Mouse (Mus musculus) spleen, embryonic (tissue): ENCODE results near the gene Krtap5-2.
"Not testable (repeated sequence)": the region's sequence is repeated elsewhere in the genome, so short reads cannot be mapped to it uniquely, and the experiment has no call there.

Experiments
- CTCF ChIA-PET: fragments of 350-600 bp; sonication (Branson Sonifier 250); formaldehyde crosslinking; loops from one replicate; lab custom pipeline; 2022; lab: Charles Lee

Krtap5-2 gene

DNA sequence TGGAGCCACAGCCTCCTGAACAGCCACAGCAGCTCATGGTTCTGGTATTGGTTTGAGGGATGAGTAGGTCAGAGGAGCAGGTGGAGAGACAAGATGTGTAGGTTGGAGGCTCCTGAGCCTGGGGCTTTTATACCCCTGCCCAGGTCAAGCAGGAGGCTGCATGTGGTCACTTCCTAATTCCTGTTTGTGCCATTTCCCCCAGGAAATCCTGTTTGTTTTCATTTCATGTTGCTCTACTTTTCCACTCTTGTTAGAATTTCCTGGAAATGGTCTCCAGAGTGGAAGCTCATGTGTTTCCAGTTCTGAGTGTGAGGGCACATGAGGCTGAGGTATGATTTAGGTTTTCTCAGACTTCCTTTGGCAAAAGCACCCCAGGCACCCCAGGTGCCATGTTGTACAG is at the start of gene Krtap5-2:
Gene Krtap5-2 (minus strand): TSS at position 101 of the 400 bp plus-strand sequence.
- CTCF ChIA-PET: not testable (repeated sequence)

DNA sequence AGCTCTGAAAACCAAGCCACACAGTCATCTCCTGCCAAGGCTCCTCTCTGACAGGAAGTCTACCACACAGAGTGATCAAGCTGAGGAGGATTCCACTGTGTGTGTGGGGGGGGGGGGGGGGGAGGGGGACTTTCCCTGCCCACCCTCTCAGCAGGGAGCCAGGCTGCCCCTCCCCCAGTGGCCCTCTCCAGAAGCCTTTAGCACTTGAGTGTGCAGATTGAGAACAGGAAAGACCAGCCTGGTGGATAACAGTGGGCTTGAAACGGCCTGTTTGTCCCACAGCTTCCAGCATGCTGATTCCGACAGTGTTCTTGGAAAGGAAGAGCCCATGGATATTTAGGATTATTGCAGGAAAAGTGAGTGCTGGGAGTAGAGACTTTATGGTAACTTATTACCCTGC is 48.7 kb upstream of the Krtap5-2 start:
- CTCF ChIA-PET: no interaction called here

DNA sequence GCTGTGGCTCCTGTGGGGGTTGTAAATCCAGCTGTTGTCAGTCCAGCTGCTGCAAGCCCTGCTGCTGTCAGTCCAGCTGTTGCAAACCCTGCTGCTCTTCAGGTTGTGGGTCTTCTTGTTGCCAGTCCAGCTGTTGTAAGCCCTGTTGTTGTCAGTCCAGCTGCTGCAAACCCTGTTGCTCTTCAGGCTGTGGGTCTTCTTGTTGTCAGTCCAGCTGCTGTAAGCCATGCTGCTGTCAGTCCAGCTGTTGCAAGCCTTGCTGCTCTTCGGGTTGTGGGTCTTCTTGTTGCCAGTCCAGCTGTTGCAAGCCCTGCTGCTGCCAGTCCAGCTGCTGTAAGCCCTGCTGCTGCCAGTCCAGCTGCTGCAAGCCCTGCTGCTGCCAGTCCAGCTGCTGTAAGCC is 36.3 kb upstream of the Krtap5-2 start:
- CTCF ChIA-PET: not testable (repeated sequence)

DNA sequence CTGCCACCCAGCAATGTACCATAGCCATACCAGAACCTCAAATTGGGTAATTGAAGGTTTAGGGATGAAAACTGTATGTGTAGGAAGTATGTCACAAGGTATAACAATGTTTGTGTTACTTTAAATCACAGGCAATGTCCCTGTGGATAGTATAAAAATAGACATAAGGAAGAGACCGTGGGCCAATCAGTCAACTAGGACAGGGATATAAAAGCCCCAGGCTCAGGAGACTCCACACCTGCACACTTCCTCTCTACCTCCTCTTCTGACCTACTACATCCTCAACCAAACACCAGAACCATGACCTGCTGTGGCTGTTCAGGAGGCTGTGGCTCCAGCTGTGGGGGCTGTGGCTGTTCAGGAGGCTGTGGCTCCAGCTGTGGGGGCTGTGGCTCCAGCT is 35.8 kb upstream of the Krtap5-2 start, which contains the start of gene Gm7579:
Gene Gm7579 (plus strand): TSS at position 301 of the 400 bp plus-strand sequence.
- CTCF ChIA-PET: no interaction called here

DNA sequence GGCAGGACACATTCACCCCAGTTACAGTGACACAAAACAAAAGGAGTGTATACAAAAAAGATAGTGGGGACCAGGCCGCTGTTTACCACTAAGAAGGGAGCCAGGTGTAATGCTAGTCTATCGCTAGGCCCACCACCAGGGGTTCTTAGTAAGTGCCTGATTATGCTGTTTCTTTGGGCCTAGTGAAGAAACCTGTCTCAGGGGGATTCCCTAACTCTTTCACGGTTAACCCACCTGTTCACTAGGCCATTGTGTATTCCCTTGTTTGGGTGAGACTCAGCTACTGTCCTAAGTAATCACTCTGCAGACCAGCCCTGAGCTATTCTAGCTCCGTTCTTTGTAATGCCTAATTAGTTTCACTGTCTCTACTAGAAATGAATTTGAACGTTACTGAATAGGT is 31.1 kb upstream of the Krtap5-2 start:
- CTCF ChIA-PET: not testable (repeated sequence)

DNA sequence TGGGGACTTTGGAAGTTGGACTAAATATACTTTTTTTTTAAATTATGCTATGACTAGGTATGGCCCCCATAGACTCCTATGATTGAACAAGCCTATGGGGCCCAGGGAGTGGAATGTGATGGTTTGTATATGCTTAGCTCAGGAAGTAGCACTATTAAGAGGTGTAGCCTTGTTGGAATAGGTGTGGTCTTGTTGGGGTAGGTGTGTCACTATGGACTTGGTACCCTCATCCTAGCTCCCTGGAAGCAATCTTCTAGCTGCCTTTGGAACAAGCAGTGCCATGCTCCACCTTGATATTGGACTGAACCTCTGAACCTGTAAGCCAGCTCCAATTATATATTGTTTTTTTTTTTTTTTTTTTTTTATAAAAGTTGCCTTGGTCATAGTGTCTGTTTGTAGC is 29.7 kb upstream of the Krtap5-2 start:
- CTCF ChIA-PET: no interaction called here

DNA sequence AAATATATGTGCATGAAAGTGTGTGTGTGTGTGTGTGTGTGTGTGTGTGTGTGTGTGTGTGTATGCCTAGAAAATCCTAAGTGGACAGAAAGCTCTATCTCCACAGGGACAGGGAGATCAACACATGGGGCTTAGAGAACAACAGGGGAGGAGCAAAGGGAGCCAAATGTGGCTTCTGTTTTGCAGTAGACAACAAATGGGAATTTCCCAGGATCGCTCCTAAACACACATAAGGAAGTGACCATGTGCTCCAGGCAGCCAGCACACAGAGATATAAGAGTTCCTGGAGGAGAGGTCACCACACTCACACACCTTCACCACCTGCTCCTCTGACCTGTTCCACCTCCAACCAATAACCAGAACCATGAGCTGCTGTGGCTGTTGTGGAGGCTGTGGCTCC is 25.3 kb upstream of the Krtap5-2 start, which contains the start of gene Krtap5-3:
Gene Krtap5-3 (plus strand): TSS at position 301 of the 400 bp plus-strand sequence.
- CTCF ChIA-PET: interaction anchor here (0.9 kb wide), 1 partner anchor 33 kb away, joined by 4 read pairs; no protein-coding TSS in a partner anchor

DNA sequence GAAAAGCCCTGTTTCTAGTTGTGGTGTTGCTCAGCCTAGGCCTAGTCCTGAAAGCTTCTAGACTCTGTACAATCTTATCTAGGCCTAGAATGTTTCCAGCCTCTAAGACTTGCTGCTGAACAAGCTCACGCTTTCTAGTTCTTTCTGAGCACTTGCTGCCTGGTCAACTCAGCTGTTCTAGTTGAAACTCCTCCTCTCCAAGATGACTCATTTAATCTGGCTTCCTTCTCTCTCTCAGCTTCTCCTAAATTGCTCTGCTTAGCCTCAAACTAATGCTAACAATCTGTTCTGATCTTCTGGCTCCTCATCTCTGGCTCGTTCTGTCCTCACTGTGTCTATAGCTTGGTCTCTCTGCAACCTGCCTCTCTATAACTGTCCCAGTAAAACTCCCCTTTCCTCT is 22.9 kb upstream of the Krtap5-2 start:
- CTCF ChIA-PET: no interaction called here

DNA sequence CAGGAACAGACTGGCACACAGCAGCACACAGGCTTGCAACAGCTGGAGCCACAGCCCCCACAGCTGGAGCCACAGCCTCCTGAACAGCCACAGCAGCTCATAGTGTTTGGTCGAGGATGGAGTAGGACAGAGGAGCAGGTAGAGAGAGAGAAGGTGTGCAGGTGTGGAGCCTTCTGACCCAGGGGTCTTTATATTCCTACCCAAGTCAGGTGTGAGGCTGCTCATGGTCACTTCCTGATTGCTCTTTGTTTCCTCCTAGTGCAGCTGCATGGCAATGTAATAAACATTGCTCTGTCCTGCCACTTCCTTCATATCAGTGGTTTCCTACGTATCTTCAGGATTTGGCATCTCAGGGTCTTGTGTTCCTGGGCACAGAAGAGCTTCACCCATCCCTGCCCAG is 14.5 kb upstream of the Krtap5-2 start, which contains the start of gene Gm10153:
Gene Gm10153 (minus strand): TSS at position 101 of the 400 bp plus-strand sequence.
- CTCF ChIA-PET: no interaction called here

DNA sequence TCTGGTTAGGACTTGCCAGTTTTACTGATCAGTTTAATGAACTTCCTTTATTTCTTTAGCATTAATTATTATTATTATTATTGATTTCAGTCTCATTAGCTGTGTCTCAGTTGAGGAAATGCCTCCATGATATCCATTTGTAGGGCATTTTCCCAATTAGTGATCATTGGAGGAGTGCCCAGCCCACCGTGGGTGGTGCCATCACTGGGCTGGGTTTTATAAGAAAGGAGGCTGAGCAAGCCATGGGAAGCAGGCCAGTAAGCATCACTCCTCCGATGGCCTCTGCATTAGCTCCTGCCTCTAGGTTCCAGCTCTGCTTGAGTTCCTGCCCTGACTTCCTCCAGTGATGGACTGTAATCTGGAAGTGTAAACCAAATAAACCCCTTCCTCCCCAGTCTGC is 12.4 kb upstream of the Krtap5-2 start:
- CTCF ChIA-PET: no interaction called here

DNA sequence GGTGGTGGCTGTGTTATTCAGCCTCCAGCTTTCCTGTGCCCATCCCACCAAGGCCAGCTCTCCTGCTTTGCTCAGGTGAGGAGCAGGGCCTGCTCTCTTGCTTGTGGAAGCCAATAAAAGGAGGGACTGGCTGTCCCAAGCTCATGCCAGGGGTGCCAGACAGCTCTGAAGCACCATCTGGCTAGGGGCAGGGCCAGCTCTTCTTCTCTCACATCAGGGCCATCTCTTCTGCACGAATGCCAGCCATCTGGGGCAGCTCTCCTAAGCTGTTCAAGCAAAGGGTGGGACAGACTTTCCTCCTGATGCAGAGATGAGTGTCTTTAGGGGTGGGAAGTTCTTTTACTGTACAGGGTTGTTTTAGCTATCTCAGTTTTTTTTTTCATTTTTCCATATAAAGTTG is 5.2 kb upstream of the Krtap5-2 start:
- CTCF ChIA-PET: no interaction called here

DNA sequence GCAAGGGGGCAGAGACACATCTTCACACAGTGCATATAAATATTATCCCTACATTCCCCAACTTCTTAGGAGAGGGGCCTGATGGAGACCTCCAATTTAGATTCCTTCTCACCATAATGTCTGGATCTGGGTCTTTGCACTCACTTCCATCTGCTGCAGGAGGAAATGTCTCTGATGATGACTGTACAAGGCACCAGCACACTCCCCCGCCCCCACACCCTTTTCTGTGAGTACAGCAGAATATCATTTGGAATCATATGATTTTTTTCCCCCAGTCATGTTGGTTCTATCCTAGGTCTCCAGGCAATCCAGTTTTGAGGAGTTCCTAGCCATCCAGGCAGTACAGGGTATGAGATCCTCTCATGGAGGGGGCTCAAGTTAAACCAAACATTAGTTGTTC is 2.9 kb upstream of the Krtap5-2 start:
- CTCF ChIA-PET: interaction anchor here (0.6 kb wide), 1 partner anchor 1154 kb away, joined by 3 read pairs; no protein-coding TSS in a partner anchor

DNA sequence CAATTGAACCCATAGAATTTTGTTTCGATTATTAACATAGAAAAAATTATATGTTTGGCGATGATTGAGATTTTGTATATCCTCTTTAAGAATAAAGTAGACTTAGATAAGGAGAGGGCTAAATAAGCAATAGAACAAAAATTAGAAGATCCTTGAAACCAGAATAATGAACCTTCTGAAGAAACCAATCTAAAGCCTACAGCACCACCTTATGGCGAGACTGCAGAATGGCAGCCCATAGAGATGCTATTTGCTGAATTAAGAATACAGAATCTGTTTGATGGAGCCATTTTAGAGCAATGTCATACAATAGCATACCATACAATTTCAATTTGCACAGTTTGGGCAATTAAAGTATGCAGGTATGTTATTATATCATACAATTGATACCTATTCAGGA is 6.0 kb downstream of the Krtap5-2 start:
- CTCF ChIA-PET: no interaction called here

DNA sequence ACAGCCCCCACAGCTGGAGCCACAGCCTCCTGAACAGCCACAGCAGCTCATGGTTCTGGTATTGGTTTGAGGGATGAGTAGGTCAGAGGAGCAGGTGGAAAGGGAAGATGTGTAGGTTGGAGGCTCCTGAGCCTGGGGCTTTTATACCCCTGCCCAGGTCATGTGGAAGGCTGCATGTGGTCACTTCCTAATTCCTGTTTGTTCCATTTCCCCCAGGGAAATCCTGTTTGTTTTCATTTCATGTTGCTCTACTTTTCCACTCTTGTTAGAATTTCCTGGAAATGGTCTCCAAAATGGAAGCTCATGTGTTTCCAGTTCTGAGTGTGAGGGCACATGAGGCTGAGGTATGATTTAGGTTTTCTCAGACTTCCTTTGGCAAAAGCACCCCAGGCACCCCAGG is 10.2 kb downstream of the Krtap5-2 start, which contains the start of gene Gm4553:
Gene Gm4553 (minus strand): TSS at position 101 of the 400 bp plus-strand sequence.
- CTCF ChIA-PET: not testable (repeated sequence)

DNA sequence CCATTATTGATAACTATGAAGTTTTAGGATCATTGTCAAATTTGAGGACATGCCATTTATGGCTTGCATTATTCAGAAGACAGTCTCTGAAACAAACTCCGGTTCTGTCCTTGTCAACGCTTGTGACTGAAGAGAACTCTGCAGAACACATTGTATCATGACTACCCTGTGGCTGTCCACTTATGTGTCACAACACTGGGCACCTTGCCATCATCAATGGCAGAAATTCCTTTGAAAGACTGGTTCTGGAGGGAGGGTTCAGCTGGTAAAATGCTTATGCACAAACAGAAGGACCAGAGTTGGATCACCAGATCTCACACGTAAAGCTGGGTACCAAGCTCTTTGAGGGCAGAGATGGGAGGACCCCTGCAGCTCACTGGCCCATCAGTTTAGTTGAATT is 16.4 kb downstream of the Krtap5-2 start:
- CTCF ChIA-PET: no interaction called here

DNA sequence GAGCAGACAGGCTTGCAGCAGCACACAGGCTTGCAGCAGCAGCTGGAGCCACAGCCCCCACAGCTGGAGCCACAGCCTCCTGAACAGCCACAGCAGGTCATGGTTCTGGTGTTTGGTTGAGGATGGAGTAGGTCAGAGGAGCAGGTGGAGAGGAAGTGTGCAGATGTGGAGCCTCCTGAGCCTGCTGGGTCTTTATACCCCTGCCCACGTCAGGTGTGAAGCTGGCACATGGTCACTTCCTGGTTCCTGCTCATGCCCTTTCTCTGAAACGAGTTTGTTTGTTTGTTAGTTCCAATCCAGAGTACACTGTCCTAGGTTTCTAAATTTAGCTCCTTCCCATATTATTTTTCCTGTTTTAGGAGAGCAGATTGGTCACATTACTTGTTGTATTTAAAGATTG is 18.8 kb downstream of the Krtap5-2 start, which contains the start of gene Gm29735:
Gene Gm29735 (minus strand): TSS at position 101 of the 400 bp plus-strand sequence.
- CTCF ChIA-PET: interaction anchor here (0.6 kb wide), 1 partner anchor 113 kb away, joined by 4 read pairs; no protein-coding TSS in a partner anchor

DNA sequence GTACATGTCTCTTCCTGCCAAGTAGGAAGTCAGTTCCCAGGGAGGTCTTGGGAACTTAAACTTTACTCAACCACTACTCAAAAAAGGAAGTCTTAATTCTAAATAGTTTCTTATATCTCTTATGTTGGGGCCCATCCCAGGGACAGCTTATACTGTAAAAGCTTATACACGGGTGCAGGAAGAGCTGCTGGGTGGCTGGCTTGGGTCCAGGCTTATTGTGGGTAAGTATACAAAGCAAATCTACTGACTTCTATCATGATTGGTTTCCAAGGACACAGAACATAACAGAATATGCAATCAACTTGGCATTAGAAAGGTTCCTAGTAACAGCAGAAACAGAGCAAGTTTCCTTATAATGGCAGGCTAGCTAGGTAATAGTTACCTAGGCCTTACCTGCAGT is 20.5 kb downstream of the Krtap5-2 start:
- CTCF ChIA-PET: no interaction called here

DNA sequence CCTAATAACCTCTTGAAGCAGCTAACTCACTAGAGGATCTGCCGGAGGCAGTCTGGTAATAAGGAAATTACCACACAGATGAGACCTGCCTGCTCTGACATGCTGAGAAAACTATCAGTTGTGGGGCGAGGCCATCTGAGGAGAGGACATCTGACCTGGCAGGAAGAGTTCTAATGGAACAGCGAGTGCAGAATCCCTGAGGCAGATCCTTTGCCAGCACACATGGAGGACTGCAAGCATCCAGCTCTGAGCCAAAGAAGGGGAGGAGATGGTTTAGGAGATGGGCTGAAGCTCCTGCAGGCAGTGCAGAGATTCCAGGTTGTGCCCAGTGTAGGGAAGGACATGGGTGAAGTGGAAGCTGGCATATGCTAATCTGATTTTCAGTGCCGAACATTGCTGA is 23.6 kb downstream of the Krtap5-2 start:
- CTCF ChIA-PET: no interaction called here

DNA sequence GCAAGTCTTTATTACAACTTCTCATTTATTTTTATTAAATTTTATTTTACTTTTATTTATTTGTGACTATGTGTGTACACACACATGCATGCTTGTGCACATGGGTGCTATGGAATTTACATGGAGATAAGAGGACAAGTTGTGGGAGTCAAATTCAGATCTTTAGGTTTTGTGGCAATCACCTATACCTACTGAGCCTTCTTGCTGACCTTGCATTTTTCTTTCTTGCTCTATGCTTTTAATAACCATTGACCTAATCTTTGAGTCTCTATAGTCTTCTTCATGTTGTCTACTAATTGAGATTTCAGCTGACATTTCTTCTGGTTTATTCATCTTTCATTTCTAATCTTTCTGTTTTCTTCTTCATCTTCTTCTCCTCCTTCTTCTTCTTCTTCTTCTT is 27.2 kb downstream of the Krtap5-2 start:
- CTCF ChIA-PET: no interaction called here

DNA sequence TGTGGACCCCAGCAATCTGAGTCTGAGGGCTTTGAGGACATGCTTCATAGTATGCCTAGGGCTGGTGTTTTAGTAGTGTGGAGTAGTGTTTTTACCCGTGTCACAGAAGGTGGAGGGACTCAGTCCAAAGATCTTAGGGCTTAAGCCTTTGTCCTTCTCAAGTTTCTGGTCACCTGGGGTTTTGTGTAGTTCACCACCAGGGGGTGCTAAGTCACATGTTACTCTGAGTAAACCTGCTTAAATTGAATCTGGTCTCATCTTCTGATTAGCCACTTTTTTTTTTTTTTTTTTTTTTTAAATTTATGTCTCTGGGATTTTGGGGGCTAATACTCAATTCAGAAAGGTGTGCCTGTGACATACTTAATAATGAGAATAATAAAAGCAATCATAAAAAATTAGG is 29.8 kb downstream of the Krtap5-2 start:
- CTCF ChIA-PET: no interaction called here

DNA sequence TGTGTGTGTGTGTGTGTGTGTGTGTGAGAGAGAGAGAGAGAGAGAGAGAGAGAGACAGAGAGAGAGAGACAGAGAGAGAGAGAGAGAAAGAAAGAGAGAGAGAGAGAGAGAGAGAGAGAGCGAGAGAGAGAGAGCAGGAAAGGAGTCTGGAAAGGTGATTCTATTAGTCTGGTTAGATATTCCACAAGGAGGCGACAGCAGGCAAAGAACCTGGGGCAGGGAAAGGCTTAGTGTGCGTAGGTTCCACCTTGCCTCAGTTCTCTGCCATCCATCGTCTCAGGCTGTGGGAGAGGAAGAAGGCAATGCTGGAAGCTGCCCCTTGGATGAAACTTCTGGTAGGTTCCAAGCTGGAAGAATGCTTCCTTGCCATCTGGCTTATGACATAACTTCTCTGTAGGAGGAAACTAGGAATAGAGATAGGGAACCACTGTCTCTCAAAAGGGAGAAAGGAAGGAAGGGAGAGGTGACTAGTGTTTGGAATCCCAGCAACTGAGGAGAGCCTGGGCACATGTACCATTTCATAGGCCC is 30.3 kb downstream of the Krtap5-2 start:
- CTCF ChIA-PET: no interaction called here

DNA sequence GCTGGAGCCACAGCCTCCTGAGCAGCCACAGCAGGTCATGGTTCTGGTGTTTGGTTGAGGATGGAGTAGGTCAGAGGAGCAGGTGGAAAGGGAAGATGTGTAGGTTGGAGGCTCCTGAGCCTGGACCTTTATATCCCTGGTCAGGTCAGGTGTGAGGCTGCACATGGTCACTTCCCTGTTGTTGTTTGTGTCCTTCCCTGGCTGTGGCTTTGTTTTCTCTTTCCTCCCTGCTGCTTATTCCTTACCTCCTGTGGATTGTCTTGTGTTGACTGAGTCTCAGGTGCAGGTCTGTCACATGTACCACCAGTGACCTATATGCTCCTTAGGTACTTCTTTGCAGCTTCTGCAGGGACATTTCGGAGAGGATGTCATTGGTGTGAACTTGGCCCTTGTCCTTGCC is 31.3 kb downstream of the Krtap5-2 start, which contains the start of gene Gm45337:
Gene Gm45337 (minus strand): TSS at position 101 of the 400 bp plus-strand sequence.
- CTCF ChIA-PET: no interaction called here

DNA sequence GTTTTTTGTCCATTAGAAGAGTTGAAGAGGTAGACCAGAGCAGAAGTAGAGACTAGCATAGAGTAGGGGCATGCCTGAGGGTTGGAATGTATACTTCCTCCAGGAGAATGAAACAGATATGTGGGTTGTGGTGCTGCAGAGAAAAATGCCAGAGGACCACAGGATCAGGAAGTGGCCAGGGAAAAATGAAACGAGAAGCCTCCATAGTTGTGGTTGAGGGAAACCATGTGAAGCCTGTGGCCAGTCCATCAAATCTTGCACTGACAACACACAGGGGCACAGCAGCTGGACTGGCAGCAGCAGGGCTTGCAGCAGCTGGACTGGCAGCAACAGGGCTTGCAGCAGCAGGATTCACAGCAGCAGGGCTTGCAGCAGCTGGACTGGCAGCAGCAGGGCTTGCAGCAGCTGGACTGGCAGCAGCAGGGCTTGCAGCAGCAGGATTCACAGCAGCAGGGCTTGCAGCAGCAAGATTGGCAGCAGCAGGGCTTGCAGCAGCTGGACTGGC is 32.2 kb downstream of the Krtap5-2 start:
- CTCF ChIA-PET: not testable (repeated sequence)
